Mouse (Mus musculus) CD8-positive naive resting alpha-beta T cell, adult 2 months (primary cell): ENCODE data around the gene Cavin2.

Source experiments
- DNase-seq, 2 experiments: peaks; one replicate each; pipeline ENCODE4 v3.0.0; 2022; ENCODE audit warnings: low read depth in 2 of 2, low spot score in 2 of 2

Gene Cavin2

DNA sequence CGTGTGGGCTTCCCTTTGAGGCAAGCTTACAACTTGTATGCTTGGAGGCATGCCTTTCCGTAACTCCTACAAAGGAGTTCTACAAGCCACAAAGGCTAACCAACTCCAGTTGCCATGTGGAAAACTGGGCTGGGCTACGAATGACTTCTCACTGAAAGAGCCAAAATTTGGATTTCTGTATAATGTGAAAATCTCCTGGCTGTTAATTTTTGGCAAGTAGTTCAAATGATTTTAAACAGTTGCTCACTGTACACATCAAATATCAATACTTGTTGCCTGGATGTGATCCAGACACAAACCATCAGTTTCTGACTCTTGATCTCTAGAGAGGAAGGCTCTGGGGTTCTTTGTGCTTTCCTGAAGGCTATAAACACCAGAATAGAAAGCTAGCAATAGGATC is 18.1 kb downstream of the Cavin2 start:
- DNase-seq, result no peak

DNA sequence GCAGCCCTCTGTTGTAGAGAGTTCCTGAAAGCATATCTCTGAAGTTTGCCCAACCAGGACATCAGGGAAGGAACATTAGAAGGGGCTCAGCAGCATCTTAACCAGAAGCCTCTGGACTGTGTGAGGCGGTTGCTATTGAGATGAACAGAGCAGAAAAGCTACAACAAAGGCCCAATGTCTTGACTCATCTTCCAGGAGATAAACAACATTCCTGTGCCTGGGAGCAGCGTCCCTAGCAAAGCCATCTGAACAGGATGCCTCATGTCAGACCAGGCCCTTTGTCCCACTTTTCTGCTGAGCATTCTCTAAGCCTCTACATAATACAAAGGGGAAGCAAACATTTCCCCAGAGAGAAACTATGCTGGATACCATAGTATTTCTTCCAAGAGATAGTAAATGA is 26.6 kb downstream of the Cavin2 start:
- DNase-seq, result no peak

DNA sequence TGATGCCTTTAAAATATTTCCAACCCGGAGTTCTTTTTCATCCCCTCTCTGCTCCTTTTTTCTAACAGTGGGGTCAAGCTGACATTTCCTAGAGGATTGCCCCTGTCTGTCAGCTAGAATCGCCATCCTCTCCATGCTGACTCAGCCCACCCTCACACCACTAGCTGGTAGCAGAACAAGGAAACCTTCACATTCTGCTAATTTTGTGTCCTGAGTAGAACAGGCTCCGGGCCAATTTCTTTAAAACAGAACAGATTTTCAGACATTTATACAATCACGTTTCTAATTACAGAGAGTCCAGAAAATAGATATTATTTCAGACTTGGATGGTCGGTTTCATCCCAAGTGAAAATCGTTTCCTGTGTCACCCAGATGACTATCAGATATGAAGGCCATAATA is 34.6 kb downstream of the Cavin2 start:
- no peak for DNase-seq

GRCm38 (mm10) chr1:51328541-51328940 is 39.6 kb downstream of the Cavin2 start:
- no peak for DNase-seq

GRCm38 (mm10) chr1:51332986-51333385 is 44.1 kb downstream of the Cavin2 start:
- DNase-seq, result no peak

DNA sequence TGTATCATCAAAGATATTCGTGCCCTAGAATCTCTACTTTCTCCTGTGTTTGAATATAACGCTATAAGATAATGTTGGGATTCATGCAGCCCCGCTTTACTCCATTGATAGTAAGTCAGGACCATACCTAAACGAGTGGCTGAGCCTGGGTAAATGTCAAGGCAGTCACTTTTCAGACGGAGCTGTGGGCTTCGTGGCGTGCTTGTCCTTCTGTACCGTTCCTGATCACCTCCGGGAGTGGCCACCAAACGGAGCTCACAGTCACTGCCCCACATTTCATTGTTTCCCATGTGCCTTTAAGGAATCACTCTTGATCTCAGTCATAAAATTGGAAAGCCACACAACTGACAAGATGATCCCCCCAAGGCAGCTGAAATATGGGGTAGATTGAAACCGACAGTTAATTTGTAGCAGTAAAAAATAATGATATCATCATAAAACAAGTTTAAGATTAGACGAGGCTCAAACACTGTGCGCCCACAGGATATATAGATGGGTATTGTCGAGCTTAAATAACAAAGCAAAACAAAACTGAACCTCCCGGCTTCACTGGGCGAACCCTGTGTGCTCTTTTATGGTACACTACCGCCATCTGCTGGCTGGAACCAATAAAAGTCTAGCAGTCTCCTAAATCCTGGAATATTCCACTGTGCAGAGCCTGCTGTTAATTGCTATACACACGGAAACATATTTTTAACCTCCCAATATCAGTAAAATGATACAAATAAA is 44.8 kb downstream of the Cavin2 start:
- DNase-seq, result peak; percentile 40 to 56

- no peak for DNase-seq
Observed at GRCm38 (mm10) chr1:51334289-51334688, 45.4 kb downstream of the Cavin2 start.

DNA sequence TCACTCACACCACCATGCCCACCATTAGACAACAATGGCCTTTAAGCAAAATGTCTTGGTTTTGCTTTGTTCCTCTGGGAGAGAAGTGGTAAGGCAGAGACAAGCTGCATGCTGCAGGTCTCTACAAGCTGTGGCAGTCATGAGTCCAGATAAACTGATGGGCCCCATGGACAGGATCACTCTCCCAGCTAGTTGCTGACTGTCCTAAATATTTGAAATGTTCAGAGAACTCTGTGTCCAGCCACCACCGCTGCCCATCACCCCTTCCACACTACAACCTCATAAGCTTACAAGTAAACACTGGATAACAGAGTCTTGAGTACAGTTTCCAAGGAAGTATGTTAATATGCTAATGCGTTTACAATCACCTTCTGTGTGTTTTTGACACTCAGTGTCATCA is 46.2 kb downstream of the Cavin2 start:
- no peak for DNase-seq

GRCm38 (mm10) chr1:51344160-51344559 is 55.2 kb downstream of the Cavin2 start:
- no peak for DNase-seq

- no peak for DNase-seq
Observed at GRCm38 (mm10) chr1:51347596-51347995, 58.7 kb downstream of the Cavin2 start.

- no peak for DNase-seq
Observed at GRCm38 (mm10) chr1:51348631-51349030, 59.7 kb downstream of the Cavin2 start.

DNA sequence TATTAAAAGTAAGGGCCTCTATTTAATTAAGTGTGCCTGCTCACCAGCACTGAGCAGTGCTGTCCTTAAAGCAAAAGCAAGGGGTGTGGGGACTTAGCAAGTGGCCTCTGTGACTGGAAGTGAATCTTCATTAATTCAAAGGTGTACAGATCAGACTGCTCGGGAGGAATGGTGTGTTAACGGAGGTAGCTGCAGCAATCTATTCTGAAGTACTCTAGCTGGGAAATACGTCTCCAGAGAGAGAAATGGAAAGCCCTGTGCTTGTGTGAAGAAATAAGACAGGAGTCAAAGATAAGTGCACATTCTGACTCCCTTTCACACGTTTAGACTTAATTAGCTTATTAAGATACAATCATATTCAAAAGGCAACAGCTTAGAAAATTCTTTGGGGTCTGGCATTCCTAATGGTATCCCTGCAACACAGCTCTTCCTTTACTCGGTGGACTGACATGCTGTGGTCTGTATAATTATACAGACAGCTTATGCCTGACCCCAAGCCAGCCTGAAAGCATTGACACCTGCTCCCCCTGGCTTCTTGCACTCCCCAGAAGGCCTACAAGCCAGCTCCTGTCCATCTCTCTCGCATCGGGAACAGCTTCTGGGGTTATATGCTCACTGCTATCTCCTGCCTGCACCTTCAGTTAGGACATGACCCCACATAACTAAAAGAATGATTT is 60.5 kb downstream of the Cavin2 start:
- no peak for DNase-seq
